Mouse (Mus musculus) c-Kit-negative CD71-positive TER-119-positive erythroid progenitor cells, embryonic 14.5 days (primary cell): ENCODE data around the gene Prdm10.
A peak's percentile ranks its signal among the peaks of the same experiment; 100 is the strongest.

Source experiments
- DNase-seq: peaks from one replicate; pipeline ENCODE4 v3.0.0-alpha.2; 2013; ENCODE audit warnings: low read depth, low spot score

Gene Prdm10

GRCm38 (mm10) chr9:31280366-31281010, at the start of gene Prdm10:
Gene Prdm10 (plus strand): TSS chr9:31280538.
- peak; percentile 96 for DNase-seq

- no peak for DNase-seq
These were observed 45.3 kb upstream of the Prdm10 start for GRCm38 (mm10) chr9:31235030-31235429.

DNA sequence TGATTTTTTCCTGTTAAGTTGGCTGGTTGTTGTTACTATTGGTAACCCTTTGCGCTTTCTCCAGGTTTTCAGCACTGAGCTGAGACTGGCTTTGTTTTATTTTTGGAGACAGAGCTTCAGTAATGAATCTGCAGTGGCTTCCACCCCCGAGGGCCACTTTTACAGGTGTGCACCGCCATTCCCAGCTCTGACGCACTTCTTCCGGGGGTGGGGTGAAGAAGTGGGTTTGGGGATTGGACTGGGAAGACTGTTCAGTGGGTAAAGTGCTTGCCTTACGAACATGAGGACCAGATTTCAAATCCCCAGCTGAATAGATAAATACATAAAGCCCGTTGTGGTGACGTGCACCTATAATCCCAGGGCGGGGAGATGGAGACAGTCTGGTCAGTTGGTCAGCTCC, 44.8 kb upstream of the Prdm10 start:
- no peak for DNase-seq

- DNase-seq = no peak
These were observed 44.3 kb upstream of the Prdm10 start for GRCm38 (mm10) chr9:31236079-31236478.

DNA sequence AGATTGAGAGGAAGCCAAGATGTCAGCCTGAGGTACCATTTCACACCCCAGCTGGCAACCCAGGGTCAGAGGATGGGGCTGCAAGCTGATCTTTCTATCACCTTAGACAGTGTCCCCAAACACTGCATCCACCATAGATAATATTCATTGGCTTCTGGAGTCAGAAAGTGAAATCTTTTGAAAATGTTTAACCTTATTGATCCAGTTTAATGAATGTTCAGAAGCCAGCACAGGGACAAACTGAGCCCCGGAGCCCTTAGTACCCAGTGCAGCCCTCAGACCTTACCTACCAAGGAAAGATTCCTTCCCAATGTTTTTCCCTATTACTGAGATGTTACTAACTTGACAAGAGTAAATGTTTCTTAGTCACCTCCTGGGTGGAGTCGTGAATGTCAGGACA, 41.8 kb upstream of the Prdm10 start:
- no peak for DNase-seq

DNA sequence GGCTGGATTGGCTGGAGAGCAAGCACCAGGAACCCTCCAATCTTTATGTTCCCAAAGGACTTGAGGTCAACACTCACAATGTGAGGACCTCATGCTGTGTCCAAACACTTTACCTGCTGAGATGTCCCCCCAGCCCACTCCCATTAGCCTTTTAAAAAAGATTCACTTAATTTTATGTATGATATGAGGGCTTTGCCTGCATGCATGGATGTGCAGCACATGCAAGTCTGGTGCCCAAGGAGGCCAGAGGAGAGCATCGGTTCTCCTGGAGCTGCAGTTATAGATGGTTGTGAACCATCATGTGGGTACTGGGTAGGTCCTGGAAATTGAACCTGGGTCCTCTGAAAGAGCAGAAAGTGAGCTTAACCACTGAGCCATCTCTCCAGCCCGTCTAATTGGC, 40.8 kb upstream of the Prdm10 start:
- no peak for DNase-seq

- DNase-seq = no peak
These were observed 39.7 kb upstream of the Prdm10 start for GRCm38 (mm10) chr9:31240522-31241207.

DNA sequence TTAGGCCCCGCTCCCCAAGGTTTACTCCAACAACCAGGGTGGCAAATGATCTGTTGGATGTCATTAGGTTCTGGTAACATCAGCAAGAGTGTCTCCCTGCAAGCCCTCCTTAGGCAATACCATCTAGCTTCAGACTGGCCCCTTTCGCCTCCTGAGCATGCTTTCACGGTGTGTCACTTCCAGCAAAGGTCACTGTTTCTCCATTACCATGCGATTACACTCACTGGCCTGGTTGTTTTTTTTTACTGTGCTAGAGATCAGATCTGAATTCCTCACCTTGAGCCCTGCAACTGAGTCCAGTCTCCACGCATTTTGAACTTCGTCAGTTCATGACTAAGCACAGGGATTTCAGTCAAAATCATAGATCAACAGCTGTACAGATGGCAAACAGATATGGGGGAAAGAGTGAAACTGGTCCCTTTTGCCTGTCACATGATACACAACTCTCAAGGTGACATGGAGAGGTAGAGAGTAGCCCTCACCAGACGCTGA, 39.1 kb upstream of the Prdm10 start:
- DNase-seq = no peak

GRCm38 (mm10) chr9:31243306-31243938, 36.9 kb upstream of the Prdm10 start:
- no peak for DNase-seq

DNA sequence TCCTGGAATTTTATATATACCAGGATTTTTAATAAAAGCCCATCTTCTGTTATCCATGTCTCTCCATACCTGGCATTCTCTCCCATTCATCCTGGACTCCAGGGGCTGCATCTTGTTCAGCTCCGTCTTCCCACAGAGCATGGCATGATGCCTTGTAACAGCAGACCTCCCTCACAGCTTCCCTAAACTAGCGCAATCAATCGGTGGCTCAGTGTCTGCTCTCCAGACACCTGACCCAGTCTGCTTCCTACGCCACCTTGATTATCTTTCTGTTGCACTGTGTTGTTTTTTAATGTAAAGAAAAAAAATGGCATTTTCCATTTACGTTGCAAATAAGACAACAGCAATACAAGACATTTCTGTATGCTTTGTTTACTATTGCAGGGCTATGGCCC, 36.4 kb upstream of the Prdm10 start:
- no peak for DNase-seq

- no peak for DNase-seq
These were observed 35.3 kb upstream of the Prdm10 start for GRCm38 (mm10) chr9:31245006-31245405.

DNA sequence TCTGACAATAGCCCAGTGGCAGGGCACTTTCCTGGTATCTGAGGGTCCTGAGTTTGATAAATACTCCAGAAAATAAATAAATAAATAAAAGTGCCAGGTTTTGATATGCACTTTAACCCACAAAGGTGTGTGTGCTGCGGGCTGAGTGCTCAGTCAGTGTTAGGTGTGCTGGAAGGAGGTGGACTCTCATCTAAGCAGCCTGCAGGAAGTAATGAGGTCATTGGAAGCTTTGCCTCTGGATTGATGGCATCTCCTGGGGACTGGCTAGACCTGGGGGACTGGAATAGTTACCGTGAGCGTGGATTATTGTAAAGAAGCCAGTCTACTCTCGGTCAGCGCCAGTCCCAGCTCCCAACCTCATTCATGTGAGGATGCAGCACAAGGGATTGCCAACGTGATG, 33.9 kb upstream of the Prdm10 start:
- DNase-seq = no peak

- no peak for DNase-seq
These were observed 32.7 kb upstream of the Prdm10 start for GRCm38 (mm10) chr9:31247447-31248220.

DNA sequence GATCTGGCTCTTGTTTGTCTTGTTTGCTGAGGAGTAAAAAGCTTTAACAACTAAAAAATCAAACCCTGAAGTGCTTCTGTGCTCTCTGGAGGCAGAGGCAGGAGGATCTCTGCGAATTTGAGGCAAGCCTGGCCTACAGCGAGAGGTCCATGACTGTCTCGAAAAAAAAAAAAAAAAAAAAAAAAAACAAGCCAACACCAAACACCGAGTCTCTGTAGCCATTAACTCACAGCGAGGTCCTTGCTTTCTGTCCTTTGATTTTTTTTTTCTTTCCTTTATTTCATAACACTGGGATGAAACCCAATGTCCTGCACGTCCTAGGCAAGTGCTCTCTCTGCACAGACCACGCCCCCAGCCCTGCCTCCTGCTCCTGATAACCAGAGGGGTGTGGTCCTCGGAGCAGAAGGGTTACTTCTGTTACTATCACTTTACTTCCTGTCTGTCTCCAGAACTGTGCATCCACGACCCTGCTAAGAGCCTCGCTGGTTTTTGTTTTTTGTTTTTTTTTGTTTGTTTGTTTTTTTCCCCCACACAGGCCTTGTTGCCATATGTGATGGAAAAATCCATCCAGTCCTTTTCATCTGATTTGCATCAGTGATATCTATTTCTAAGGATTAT, 28.0 kb upstream of the Prdm10 start:
- peak; percentile 83 for DNase-seq

GRCm38 (mm10) chr9:31253311-31253734, 27.0 kb upstream of the Prdm10 start:
- peak; percentile 48 for DNase-seq

- peak; percentile 56 for DNase-seq
These were observed 26.3 kb upstream of the Prdm10 start for GRCm38 (mm10) chr9:31253866-31254696.

GRCm38 (mm10) chr9:31254697-31255004, 25.7 kb upstream of the Prdm10 start:
- DNase-seq = peak; percentile 92

DNA sequence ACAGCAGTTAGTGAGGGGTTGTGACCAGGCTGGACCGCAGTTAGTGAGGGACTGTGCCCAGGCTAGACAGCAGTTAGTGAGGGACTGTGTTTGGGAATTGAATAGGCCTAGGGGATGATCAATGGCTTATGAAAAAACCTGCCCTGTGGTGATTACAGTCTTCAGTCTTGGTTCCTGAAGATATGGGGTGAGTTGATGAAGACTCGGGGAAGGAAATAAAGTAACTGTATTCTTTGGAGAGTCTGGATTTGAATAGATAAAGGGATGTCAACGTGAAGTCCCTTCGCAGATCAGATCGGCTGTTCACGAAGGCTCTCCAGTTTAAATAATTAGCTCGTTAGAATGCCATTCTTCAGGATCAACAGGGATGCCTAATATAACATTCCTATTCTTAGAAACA, 24.4 kb upstream of the Prdm10 start:
- peak; percentile 26 for DNase-seq

DNA sequence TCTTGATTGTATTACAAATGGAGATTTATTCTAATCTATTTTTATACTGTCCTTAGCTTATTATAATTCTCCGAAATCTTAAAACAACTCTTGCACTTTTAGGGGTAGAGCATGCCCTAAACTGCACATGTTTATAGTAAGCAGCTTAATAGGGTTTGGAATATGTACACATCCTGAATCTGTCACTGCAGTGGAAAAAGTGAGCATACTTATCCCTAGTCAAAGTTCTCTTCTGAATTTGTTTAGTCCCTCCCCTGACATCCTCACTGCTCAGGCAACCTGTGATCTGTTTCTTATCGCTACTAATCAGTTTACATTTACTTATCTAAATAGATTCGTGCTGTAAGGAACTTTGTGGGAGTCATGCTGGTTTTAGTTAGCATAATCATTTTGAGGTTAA, 22.1 kb upstream of the Prdm10 start:
- DNase-seq = no peak

DNA sequence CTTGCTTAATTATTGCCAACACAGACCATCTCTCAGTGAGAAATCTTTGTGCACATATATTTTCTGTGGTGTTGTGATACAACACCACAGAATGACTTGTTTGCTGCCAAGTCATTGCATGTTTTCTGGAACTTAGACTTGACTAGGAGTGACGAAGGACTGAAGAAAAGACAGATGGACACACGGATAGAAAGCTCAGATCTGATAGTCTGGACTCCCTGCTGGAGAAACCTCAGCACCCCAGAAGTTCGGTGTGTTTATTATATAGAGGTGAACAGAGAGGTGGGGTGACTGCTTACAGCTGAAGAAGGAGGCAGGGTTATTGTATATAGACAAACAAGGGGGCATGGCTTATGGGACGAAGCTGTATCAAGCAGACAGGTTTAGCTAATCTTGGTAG, 20.1 kb upstream of the Prdm10 start:
- DNase-seq = no peak
